Mouse (Mus musculus): ENCODE data around the gene Gatb. TPM values are rescaled to one million over a fixed set of nuclear protein-coding genes. Genes with fewer than 3 reads are reported as not detected.

Gene Gatb
- total RNA-seq, 2 experiments from 2014 or later, result 38.4 to 43.7 TPM

GRCm38 (mm10) chr3:85655538-85655937, 81.6 kb downstream of the Gatb start:
- DNase-seq, result no peak

- DNase-seq, result no peak
These were observed 85.8 kb downstream of the Gatb start for GRCm38 (mm10) chr3:85659681-85660080.

GRCm38 (mm10) chr3:85661926-85662813, 88.3 kb downstream of the Gatb start:
- DNase-seq, result no peak

- DNase-seq, result no peak
These were observed 89.9 kb downstream of the Gatb start for GRCm38 (mm10) chr3:85663826-85664225.

- no peak for DNase-seq
These were observed 90.8 kb downstream of the Gatb start for GRCm38 (mm10) chr3:85664591-85665171.

- no peak for DNase-seq
These were observed 92.2 kb downstream of the Gatb start for GRCm38 (mm10) chr3:85666166-85666565.

GRCm38 (mm10) chr3:85666736-85667135, 92.8 kb downstream of the Gatb start:
- no peak for DNase-seq

GRCm38 (mm10) chr3:85667683-85668082, 93.8 kb downstream of the Gatb start:
- DNase-seq, result no peak

GRCm38 (mm10) chr3:85669844-85670243, 95.9 kb downstream of the Gatb start:
- no peak for DNase-seq

GRCm38 (mm10) chr3:85677133-85677532, 103.2 kb downstream of the Gatb start:
- DNase-seq, result no peak

GRCm38 (mm10) chr3:85677952-85678351, 104.0 kb downstream of the Gatb start:
- DNase-seq, result no peak

GRCm38 (mm10) chr3:85679312-85679933, 105.5 kb downstream of the Gatb start:
- no peak for DNase-seq

GRCm38 (mm10) chr3:85679960-85680359, 106.0 kb downstream of the Gatb start:
- no peak for DNase-seq

GRCm38 (mm10) chr3:85681136-85681535, 107.2 kb downstream of the Gatb start:
- DNase-seq, result no peak

- no peak for DNase-seq
These were observed 109.7 kb downstream of the Gatb start for GRCm38 (mm10) chr3:85683618-85684017.

- DNase-seq, result no peak
These were observed 111.4 kb downstream of the Gatb start for GRCm38 (mm10) chr3:85685271-85685670.

- no peak for DNase-seq
These were observed 114.4 kb downstream of the Gatb start for GRCm38 (mm10) chr3:85688341-85688740.

GRCm38 (mm10) chr3:85691134-85691533, 117.2 kb downstream of the Gatb start:
- DNase-seq, result no peak

- no peak for DNase-seq
These were observed 119.1 kb downstream of the Gatb start for GRCm38 (mm10) chr3:85693013-85693412.

GRCm38 (mm10) chr3:85695056-85695455, 121.1 kb downstream of the Gatb start:
- no peak for DNase-seq

- DNase-seq, result no peak
These were observed 124.6 kb downstream of the Gatb start for GRCm38 (mm10) chr3:85698496-85698895.

GRCm38 (mm10) chr3:85703141-85703882, 129.4 kb downstream of the Gatb start:
- DNase-seq, result no peak

Measured in adrenal gland, postnatal 10 days (tissue).